Mouse (Mus musculus): ENCODE data around the gene Cenpj.

Gene Cenpj

DNA sequence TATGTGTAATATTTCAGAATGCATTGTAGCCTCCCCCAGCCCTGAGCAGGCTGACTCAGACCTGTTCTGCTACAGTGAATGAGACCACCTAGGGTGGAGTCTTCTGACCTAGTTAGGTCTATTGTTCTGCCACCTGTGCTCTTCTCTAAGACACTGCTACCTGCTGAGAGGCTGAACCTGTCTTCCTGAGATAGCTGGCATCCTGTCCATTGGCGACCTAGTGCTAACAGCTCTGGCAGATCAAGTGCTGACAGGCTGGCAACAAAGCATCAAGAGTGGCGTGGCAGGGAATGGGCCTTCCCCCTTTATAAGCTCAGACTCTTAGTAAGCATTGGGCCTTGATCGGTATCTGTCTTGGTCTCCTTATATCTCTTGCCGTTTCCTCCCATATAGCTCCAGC is 24.3 kb downstream of the Cenpj start:
- in situ Hi-C loops (cut with MboI; ENCODE audit: low sequenced_read_pairs): no loop called here

GRCm38 (mm10) chr14:56545491-56545890 is 29.7 kb downstream of the Cenpj start:
- in situ Hi-C loops (cut with MboI; ENCODE audit: low sequenced_read_pairs): no loop called here

GRCm38 (mm10) chr14:56544946-56545345 is 30.3 kb downstream of the Cenpj start:
- in situ Hi-C loops (cut with MboI; ENCODE audit: low sequenced_read_pairs): no loop called here

GRCm38 (mm10) chr14:56530788-56531187 is 44.4 kb downstream of the Cenpj start:
- in situ Hi-C loops (cut with MboI; ENCODE audit: low sequenced_read_pairs): no loop called here

- in situ Hi-C loops (cut with MboI; ENCODE audit: low sequenced_read_pairs): no loop called here
Observed at GRCm38 (mm10) chr14:56514775-56515174, 60.5 kb downstream of the Cenpj start.

DNA sequence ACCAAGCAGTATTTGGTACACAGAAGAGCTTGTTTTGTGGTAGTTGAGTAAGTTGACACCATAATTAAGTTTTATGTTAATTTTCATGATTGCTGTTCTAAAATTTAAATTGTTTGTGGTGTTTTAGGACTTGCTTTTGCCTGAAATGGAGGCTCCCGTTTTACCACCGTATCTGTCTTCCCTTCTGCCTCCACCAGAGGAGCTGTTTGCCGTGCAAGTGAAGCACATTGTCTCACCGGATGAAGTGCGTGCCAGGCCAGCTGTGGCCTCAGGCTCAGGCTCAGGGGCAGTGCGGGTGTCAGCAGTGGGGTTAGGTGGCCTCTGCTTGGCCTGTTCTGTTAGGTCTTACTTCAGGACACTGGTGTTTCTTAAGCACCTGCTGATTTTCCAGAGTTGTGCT is 63.1 kb downstream of the Cenpj start:
- in situ Hi-C loops (cut with MboI; ENCODE audit: low sequenced_read_pairs): no loop called here

DNA sequence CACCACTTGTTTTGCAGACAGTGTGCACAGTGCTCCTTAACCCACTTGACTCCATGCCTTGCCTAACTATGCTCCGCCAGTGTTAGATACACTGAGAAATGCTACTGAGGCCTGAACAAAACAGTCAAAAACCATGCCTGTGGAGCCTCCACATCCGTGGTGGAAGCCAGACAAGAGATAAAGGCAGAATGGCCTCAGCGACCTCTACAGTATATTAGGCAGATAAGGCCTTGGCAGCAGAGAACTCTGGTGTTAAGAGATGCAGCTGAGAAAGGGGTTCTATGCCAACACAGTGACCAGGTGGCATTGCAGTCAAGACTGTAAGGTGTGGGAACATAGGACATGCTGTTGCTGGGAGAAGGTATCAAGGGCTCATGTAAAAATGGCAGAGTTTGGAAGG is 68.5 kb downstream of the Cenpj start:
- in situ Hi-C loops (cut with MboI; ENCODE audit: low sequenced_read_pairs): no loop called here

DNA sequence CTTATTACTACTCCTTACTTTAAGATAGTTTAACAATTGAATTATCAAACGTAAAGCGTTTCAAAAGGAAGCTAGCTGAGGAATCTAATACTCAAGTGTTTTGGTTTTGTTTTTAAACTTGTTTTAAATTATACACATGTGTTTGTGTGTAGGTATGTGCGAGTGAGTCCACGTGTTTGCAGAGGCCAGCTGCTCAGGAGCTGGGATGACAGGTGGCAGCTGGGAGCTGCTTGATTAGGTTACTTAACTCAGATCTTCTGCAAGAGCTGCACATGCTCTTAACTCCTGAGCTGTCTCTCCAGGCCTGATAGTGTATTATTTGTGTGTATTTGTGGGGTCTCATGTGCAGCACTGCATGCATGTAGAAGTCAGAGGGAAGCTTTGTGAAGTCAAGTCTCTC is 72.8 kb downstream of the Cenpj start:
- in situ Hi-C loops (cut with MboI; ENCODE audit: low sequenced_read_pairs): no loop called here

DNA sequence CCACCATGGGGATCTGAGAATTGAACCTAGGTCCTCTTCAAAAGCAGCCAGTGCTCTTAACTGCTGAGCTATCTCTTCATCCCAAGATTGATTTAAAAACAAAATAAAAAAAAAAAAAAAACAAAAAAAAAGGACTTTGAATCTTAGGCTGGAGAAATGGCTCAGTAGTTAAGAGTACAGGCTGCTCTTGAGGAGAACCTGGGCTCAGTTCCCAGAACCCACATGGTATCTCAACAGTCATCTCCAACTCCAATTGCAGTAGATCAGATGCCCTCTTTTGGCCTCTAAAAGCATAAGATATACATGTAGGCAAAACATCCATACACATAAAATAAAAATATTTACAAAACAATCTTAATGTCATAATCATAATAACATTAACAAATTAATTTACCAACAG is 85.4 kb downstream of the Cenpj start:
- in situ Hi-C loops (cut with MboI; ENCODE audit: low sequenced_read_pairs): no loop called here
